Mouse (Mus musculus) hindlimb bud, embryonic 11.5 days (tissue): ENCODE data around the gene Cdc73.
"Not testable (repeated sequence)": the region's sequence is repeated elsewhere in the genome, so short reads cannot be mapped to it uniquely, and the experiment has no call there.

Source experiments
- DNase-seq: peaks from one replicate; pipeline ENCODE4 v3.0.0-alpha.2; 2012; ENCODE audit warnings: low read depth, low spot score; ENCODE audit errors: extremely low spot score

Cdc73 gene

DNA sequence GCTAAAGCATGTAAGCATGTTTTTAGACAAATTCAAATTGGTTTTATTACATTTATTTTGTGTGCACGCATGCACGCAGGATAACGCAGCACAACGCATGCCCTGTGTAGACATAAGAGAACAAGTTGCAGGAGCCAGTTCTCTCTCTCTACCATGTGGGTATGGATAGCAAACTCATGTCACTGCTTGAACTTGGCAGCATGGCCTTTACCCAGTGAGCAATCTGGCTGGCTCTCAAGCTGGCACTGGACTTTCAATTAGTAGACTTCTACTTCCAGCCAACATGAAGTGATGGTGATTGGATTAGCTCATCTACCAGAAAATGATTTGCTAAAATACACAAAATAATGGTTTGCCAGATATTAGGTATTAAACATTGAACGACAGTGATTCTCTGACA lies 21.6 kb downstream of the Cdc73 start:
- no peak for DNase-seq

DNA sequence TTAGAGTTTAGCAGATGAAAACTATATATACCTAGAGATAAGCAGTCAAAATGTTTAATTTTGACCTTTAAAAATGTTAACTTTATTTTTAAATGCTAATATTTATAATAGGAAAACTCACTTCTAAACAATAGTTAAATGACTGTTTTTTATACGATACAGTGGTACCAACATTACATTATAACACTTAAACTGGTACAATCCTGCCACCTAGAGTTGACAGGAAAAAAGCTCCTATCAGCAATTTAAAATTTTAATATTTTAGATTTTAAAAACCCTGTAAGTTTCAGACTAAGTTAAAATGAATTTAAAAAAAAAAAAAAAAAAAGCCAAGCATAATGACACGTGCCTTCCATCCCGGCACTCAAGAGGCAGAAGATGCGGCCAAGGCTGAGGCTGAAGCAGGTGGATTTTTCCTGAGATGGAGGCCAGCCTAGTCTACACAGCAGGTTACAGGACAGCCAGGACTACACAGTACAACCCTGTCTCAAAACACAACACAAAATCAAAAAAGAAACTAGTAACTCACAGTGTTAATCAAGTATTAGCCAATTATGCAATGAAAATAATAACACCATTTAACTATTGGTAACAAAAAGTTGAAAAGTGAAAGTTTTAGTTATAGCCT lies 26.8 kb downstream of the Cdc73 start:
- no peak for DNase-seq

DNA sequence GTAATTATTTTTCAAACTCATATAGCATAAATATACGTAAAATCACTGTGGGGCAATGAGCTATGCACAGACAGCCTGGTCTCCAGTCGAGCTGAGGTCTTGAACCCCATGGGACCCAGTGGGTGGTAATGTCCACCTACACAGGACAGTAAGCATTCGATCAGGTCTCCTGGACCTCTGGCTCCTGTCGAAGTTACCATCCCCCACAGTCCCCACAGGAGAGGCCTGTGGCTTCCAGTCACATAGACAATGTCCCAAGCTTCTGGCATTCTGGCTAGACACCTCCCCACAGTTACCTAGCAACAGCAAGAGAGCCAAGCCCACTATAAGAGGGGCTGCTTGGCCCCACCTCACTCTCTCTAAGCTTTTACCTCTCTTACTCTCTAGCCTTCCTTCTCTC lies 37.9 kb downstream of the Cdc73 start:
- DNase-seq: not testable (repeated sequence)

DNA sequence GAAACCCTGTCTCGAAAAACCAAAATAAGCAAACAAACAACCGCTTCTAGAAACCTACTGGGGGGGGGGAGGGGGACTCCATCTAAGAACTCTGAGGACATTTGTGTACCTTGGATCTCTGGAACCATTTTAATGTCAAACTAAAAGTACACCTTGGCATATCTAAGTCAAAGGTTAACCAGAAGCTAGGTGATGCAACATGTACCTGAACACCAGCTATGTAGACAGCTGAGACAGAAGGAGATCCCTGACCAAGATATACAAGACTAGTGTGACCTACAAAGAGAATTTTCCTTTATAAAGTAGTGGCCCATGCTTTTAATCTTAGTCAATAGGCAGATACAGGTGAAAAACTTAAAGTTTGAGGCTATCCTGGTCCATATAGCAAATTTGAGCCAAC lies 39.5 kb downstream of the Cdc73 start:
- DNase-seq: no peak

DNA sequence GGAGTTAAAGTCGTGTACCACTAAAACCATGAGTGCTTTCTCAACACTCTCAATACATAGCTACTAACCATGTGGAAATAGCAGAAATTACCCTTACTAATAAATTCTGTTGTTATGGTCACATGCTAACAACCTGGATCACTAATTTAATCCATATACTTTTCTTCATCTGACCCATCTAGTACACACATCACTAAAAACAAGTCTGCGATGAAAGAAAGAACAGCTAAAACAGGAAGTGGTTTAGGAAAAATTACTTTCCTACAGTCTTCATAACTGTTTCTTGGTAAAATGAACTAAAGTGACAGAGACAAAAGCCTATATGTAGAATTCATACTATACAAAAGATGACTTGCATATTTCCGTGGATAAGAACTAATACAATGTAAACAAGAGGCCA lies 49.0 kb downstream of the Cdc73 start:
- no peak for DNase-seq

DNA sequence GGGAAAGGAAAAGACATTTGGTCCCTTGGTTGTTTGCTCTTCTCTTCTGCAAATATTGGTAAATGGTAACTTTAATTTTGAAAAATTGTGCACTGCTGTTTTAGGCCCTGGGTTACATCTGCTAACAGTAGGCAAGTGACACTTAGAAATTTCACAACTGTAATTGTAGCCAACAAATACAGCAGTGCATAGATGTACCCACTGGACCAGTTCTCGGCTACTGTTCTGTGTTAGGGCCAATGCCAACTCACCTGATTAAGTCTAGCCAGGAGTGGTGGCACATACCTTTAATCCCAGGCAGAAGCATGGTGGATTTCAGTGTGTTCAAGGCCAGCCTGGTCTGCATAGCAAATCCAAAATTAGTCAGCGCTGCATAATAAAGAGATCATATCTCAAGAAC lies 52.4 kb downstream of the Cdc73 start:
- DNase-seq: no peak

DNA sequence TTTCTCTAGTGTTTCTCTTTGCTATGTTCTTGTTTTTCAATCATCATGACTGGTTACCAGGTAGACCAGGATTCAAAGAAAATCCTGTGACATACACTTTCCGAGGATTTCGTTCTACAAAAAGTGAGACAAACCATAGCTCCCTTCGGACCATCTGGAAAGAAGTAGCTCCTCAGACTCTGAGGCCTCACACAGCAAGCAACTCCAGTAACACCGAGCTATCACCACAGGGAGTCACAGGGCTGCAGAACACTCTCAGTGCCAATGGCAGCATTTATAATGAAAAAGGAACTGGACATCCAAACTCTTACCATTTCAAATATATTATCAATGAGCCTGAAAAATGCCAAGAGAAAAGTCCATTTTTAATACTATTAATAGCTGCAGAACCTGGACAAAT lies 56.5 kb downstream of the Cdc73 start:
- DNase-seq: no peak

DNA sequence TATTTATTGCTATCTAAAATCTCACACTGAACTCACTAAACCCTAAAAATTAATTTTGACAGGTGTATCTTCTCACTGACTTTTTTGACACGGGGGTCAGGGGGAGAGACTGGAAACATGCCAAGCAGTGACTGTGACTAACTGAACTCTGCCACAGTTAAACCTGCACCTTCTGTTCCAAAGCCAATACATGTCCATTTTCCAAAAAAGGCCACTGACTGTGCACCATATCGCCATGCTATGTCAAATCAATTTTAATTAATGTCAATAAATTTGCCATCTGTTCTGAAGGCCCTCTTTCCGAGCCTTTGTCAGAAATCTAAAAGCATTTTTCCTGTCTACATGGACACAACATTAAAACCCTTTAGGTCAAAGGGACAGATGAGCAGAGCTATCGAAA lies 57.3 kb downstream of the Cdc73 start:
- no peak for DNase-seq

DNA sequence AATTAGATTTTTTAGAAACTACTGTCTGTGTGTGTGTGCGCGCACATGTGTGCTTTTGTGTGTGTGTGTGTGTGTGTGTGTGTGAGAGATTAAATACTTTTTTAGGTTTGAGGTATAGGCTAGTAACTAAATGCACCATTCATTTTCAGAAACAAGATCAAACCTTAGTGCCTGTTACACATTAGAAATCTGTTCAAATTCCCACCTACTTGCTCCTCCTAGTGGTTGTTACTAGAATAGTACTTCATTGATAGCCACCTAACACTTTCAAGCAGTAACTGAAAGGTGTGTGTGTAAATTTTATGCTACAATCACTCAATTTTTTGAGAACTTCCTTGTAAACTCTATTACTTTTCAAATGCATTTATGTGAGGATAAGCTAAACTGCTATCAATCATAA lies 58.5 kb downstream of the Cdc73 start:
- DNase-seq: peak; percentile 33

DNA sequence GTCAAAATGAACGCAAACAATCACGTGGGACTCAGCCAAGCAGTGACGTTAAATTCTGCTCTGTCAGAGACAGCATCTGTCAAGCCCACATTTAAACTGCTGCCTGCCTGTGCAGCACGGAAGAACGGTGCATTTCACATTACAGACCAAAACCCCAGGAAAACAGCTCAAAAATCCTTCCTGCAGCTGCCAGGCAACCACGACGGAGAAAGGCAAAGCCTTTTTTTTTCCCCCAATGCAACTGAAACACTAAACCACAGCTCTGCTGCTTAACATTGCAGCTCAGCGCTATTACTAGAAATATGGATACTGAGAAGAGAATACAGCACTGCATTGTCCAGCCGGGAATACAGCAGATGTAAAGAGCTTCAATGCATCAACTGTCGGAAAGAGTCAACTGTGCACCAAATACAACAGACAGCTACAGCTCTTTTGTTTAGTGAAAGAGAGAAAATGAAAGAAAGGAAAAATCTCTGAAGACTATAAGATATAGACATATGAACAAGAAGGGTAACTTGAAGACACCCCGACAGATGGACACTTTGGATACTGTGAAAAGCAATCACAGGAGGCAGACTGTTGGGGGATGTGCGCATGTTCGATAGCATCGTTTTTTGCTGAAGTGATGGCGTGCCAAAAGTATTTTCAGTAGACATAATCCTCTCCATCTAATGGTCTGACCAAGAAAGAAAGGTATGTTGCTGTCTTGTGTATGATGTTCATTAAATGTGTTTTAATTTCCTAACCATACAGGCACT lies 61.9 kb downstream of the Cdc73 start, which contains the start of gene B3galt2:
Gene B3galt2, plus strand, starts transcription at position 15 of the 758 bp plus-strand sequence.
- no peak for DNase-seq

DNA sequence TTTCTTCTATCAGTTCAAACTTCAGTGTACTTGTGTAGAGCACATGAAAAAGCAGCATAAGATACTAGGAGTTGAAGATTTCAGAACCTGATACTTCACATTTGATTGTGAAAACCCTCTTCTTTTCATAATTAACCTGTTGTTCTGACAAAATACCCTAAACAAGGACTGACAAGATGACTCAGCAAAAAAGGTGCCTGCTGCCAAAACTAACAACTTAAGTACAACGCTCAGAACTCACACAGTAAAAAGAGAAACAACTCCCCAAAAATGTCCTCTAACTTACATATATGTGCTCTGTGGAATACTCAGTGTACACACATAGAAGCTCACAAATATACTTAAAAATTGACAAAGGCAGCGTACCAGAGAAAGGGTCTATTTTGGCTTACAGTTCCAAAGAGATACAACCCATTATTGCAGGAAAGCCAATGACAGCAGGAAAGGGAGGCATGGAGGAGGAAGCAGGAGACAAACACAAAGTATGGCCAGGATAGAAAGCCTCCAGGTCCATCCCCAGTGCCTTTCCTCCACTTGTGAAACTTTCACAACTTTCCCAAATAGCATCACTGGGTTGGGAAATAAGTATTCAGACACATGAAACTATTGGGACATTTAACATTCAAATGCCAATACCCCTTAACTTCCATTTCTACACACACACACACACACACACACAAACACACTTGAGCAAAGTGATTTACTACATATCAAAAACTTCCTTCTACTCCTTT lies 69.7 kb downstream of the Cdc73 start:
- no peak for DNase-seq

DNA sequence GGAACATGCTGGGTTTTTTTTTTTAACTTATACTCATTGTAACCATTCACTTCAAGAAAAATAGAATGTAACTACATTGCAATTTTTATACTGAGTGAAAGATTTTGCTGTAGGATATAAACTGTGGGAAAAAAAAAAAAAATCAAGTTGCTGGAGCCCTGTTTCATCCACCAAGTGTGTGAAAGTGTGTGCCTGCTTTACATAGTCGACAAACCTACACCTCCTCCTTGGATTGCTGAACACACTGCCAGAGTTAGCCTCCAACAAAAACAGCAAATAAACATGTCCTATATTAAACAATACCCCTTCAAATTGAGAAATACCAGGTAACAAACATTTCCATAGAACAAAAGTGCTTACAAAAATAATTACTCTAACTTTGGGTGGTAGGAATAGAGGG lies 70.3 kb downstream of the Cdc73 start:
- no peak for DNase-seq

DNA sequence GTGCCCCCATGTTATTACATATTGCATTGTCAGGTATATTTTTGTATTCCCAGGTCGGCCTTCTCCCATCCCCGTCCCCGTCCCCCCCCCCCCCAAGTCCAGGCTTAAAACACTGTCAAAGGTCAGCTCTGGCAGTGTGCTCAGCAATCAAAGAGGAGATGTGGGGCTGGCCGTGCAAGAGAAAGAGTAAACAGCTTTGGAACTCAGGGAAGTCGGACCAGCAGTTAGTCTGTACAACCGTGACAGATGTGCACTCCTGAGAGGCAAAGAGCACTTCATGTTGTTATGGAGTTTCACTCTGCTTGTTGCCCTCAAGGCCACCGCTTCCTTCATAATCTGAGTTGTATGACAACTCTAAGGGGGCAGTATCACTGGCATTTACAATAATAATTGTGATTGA lies 71.4 kb downstream of the Cdc73 start:
- no peak for DNase-seq

DNA sequence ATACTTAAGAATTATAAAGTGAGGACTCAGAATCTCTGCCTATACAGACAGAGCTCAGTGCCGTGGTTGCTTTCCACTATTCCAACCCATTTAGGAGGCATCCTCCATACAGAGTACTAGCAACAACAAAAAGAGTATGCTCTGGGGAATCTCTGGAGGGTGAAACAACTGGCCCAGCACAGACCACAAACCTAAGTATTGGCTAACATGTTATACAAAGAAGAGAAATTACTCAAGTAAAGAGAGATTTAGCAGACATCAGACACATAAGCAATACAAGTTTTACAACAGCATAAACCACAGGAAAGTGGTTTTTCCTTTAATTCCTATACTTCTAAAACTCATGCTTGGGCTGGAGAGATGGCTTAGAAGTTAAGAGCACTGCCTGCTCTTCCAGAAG lies 80.1 kb downstream of the Cdc73 start:
- DNase-seq: no peak

DNA sequence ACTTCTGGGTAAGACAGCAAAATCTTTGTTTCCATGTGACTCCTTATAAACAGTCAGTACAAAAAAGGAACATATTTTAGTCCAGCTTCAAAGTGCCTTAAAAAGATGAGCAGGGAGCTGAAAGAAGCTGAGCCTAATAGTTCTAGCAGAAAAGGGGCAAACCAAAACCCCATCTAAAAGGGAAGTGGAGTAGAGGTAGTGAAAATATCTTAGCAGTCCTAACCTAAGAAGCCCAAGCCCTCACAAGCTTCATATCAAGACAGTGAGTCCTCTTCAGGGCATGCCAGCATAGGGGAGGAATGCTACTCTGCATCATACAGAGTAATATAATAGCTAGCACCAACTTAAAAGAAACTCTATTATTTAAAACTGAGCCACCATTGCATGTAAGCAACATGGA lies 80.8 kb downstream of the Cdc73 start:
- DNase-seq: no peak

DNA sequence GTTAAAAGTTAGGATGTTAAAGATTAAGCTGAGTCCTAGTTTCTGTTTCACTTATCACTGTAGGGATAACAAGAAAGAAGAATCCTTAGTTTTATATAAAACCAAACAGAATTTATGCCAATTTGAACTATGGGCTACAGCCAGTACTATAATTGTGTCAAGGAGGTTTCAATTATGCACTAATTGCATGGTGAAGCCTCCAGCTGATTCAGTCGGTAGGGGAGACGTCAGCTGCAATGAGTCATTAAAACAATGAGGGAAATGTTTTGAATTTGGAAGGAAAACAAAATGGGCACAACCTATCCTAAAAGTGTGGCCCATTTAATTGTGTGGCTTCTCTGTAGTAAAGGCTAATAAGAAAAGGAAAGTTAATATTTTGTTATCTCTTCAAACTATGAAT lies 82.9 kb downstream of the Cdc73 start:
- DNase-seq: no peak

DNA sequence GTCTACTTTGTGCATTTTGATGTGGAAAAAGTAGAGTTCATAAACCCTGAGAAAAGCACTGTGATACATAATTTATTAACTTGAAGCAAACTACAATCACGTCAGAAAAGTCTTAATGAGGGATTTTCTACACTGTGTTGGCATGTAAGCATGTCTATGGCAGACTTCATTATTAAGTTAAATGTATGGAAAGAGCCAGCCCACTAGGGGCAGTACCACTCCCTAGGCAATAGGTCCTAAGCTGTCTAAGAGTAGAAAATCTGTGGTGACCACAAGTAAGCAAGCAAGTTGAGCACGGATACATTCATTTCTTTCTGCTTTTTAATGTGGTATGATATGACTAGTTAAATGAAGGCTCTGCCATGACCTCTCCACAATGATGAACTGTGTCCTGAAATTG lies 89.8 kb downstream of the Cdc73 start:
- DNase-seq: no peak

DNA sequence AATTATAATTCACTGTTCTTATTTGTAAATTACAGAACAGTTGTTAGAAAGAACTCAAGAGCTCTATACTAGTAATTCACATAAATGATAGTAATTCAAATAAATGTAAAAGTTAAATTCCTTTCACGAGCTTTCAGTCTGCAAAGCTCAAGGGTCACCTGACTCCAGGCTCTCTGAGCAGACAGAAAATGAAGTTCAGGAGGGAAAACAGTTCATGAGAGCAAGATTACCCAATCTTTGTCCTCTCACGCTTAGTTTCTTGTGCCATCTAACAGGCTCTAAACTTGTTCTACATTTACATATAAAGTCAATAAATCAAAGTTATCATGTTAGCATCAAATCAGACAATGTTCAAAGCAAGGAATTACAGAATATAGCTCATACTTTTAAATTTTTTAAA lies 93.8 kb downstream of the Cdc73 start:
- DNase-seq: no peak

DNA sequence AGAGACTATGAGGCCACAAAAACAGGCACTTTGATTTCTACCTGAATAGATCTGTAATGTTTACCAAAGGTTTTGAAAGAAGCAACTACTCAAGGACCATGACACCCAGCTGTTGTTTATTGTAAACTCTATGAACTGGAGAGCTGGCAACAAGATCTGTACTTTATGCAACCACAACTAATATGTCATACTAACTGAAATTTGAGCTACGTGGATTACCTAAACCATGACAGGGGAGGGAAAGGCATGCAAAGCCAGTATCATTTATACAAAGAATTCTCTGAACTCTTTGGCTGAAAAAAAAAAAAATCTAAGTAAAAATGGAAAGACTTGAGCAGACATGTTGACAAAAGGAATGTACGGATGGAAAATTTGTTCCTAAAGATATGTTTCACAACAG lies 105.8 kb downstream of the Cdc73 start:
- no peak for DNase-seq

DNA sequence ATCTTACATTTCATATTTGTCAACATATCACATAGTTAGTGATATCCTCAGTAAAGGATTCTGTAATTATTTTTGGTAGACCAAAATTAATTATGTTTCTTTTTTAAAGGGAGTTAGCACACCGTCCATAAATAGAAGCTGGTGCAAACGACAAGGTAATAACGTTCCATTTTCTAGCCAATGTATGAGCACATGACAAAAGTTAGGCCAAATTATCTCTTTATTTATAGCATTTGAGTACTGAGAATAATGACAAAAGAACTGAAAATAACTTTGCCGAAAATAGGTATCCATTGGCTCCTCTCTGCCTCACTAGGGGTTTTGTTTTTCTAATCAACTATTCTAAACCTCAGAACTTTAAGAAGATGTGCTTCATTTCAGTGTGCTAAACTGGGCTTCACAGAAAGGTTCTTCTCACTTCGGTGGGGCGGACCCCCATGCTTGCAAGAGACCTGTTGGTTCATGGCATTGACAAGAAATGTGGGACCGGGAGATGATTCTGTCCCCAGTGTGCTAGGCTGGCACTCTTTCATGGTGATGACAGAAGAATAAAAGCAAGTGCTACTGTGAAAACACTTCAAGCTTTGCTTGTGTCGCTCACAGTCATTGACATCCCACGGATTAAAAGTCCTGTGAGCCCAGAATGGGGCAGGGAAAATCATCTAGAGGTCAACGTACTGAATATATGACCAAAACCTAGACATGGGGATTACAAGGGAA lies 125.7 kb downstream of the Cdc73 start:
- DNase-seq: no peak

DNA sequence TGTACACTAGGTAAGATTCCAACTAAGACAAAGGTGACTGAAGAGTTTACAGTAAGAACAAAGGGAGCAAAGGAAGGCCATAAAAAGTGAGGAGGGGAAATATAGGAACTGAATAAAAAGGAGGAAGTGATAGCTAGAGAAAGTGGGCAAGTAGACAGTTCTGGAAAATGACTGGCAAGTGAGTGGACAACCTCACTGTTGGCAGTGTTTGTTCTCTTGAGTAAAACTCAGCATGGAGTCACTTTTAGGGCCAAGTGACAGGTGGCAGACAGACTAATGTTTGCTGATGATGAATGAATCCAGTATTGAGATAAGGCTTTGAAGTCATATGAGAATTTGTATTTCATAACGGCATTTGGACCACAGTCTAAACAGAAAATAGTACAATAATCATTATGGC lies 144.5 kb downstream of the Cdc73 start:
- DNase-seq: no peak

DNA sequence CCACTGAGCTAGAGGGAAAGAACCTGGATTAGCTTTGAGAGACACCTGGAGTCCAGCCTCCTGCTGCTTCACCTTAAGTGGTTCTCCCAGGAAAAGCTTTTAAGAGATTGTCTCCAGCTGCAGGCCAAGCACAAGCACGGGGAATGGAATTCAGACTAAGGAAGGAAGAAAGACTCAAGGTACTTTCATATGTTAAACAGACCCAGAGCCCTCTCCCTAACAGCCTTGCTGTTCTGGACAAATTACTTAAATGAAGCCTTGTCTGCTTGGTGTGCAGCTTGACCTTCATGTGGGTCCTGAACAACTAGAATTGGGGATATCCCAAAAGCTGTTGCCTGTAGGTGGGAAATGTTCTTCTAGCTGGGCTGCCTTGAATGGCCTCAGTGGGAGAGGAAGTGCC lies 147.2 kb downstream of the Cdc73 start:
- no peak for DNase-seq
